Mouse (Mus musculus): ENCODE results near the gene Cald1. TPM values are rescaled to one million over a fixed set of nuclear protein-coding genes. Genes with fewer than 3 reads are reported as not detected.

Cald1 gene
- polyA plus RNA-seq, 1 experiment from 2014 or later: 368 TPM

DNA sequence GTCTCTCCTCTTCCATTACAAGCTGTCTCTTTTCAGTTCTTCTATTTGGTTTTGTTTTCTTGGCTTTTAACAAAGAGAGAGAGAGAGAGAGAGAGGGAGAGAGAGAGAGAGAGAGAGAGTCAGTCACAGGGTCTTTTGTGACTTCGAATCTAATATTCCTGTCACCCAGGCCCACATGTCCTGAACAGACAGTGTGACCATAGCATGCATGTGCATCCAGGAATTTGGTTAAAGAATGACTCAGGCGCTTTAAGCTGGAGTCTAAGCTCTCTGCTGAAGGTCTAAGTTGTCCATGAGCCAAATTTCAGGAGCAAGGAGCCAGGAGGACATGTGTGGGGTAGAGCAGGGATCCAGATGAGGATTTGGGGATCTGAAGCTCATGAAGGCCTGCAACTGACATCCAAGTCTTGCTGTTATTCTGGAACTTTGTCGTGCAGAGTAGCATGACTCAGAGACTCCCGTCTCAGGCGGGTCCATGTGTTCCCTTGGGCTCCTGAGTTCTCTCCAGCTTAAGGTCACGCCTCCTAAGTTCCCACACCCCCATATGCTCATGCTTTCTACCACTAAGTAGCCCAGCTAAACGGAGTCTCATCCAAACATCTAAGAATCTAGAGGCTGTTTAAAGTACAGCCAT lies 152.3 kb downstream of the Cald1 start:
- H3K27me3 ChIP-seq (ENCODE audit: control insufficient read depth, insufficient read depth, low read length): no peaks in the 10 kb centered on the region
- no peak overlapping the region for H3K9ac ChIP-seq (replicated peaks; ENCODE audit: low read depth, low read length)
- no peak for ATAC-seq (ENCODE audit: insufficient number of reproducible peaks, insufficient read depth, low FRiP score, low read depth)
- 62% methylated on average over 7 of the region's 7 CpGs for WGBS
- H3K36me3 ChIP-seq (ENCODE audit: control insufficient read depth, insufficient read depth, low read length): peaks cover 16% of the 10 kb centered on the region
- H3K4me3 ChIP-seq (ENCODE audit: low read depth, low read length): no peak overlapping the region
- no peak overlapping the region for H3K27ac ChIP-seq (ENCODE audit: low read length)
- no peak overlapping the region for H3K4me2 ChIP-seq (replicated peaks; ENCODE audit: low read depth, low read length)
- H3K4me1 ChIP-seq (ENCODE audit: control insufficient read depth, insufficient read depth, low read length): 0 out of 2 replicates have a peak, but pooled peaks cover 3% of the 10 kb centered on the region
- no peaks in the 10 kb centered on the region for H3K9me3 ChIP-seq (ENCODE audit: control insufficient read depth, low read depth, low read length)

DNA sequence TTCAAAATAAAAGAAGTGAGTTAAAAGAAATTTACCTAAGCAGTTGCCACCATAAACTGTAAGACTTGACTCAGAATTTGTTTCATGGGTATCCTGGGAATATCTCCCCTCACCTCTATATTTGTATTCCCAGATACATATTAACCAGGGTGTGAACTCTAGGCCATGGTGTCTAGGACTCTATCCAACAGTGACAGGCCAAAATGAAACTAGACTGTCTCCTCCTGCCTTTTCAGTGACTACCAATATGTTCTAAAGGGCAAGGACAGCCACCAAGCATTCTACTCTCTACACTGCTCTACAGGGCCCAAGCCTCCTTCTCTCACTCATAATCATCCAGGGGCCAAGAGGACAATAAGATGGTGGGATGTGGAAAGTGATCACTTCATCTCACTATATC lies 153.3 kb downstream of the Cald1 start:
- Histone ChIP-seq H3K27me3 (ENCODE audit: control insufficient read depth, insufficient read depth, low read length) (no peaks in the 10 kb centered on the region), H3K36me3 (ENCODE audit: control insufficient read depth, insufficient read depth, low read length) (peaks cover 20% of the 10 kb centered on the region), H3K4me3 (ENCODE audit: low read depth, low read length) (no peak overlapping the region), H3K4me1 (ENCODE audit: control insufficient read depth, insufficient read depth, low read length) (0 out of 2 replicates have a peak, but pooled peaks cover 3% of the 10 kb centered on the region), H3K27ac (ENCODE audit: low read length) (no peak overlapping the region), H3K9me3 (ENCODE audit: control insufficient read depth, low read depth, low read length) (no peaks in the 10 kb centered on the region), H3K4me2 (replicated peaks; ENCODE audit: low read depth, low read length) (no peak overlapping the region), H3K9ac (replicated peaks; ENCODE audit: low read depth, low read length) (no peak overlapping the region)
- no peak for ATAC-seq (ENCODE audit: insufficient number of reproducible peaks, insufficient read depth, low FRiP score, low read depth)

DNA sequence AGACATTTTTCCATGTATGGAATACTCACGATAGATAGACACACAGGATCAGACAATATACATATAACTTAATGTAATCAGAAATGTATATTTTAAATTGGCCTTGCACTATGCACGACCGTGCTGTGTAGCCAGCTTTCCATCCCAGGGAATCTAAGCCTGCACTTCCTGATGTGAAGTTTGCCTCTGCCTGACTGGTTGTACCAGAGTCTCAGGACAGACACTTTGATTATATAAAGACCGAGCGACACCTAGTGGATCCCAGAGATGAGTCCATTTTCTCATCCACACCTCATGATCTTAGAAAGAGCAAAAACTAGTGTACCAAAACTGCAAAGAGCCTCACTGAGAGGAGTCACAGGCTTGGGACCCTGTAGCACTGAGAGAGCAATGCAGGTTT lies 156.1 kb downstream of the Cald1 start:
- WGBS: 22% methylated on average over 5 of the region's 5 CpGs
- H3K4me2 ChIP-seq (replicated peaks; ENCODE audit: low read depth, low read length): no peak overlapping the region
- no peaks in the 10 kb centered on the region for H3K27me3 ChIP-seq (ENCODE audit: control insufficient read depth, insufficient read depth, low read length)
- H3K9ac ChIP-seq (replicated peaks; ENCODE audit: low read depth, low read length): no peak overlapping the region
- no peaks in the 10 kb centered on the region for H3K9me3 ChIP-seq (ENCODE audit: control insufficient read depth, low read depth, low read length)
- H3K4me1 ChIP-seq (ENCODE audit: control insufficient read depth, insufficient read depth, low read length): 0 out of 2 replicates have a peak, but pooled peaks cover 3% of the 10 kb centered on the region
- peak; percentile 75; the same call in 1 of the 2 replicates for ATAC-seq (ENCODE audit: insufficient number of reproducible peaks, insufficient read depth, low FRiP score, low read depth)
- no peak overlapping the region for H3K27ac ChIP-seq (ENCODE audit: low read length)
- peaks cover 28% of the 10 kb centered on the region for H3K36me3 ChIP-seq (ENCODE audit: control insufficient read depth, insufficient read depth, low read length)
- H3K4me3 ChIP-seq (ENCODE audit: low read depth, low read length): no peak overlapping the region

DNA sequence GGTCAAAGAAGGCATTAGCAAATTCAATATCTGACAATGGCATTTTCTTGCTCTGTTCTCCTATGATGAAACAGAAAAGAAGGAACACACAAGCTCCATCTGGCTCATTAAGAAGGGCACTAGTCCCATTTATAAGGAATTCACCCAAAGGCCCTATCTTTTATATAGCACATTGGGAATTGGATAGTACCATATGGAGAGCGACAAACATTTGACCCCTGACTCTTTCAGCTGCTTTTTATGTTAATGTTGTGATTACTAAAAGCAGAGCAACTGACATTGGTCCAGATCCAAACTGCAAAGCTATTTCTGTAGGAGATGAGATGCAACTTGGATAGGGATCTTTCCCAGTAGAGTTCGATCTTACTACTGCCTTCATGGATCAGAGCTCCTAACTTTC lies 160.0 kb downstream of the Cald1 start:
- no peak for ATAC-seq (ENCODE audit: insufficient number of reproducible peaks, insufficient read depth, low FRiP score, low read depth)
- no peak overlapping the region for H3K4me3 ChIP-seq (ENCODE audit: low read depth, low read length)
- 78% methylated on average over 2 of the region's 2 CpGs for WGBS
- H3K4me1 ChIP-seq (ENCODE audit: control insufficient read depth, insufficient read depth, low read length): no peaks in the 10 kb centered on the region
- no peak overlapping the region for H3K4me2 ChIP-seq (replicated peaks; ENCODE audit: low read depth, low read length)
- H3K27me3 ChIP-seq (ENCODE audit: control insufficient read depth, insufficient read depth, low read length): no peaks in the 10 kb centered on the region
- H3K36me3 ChIP-seq (ENCODE audit: control insufficient read depth, insufficient read depth, low read length): peaks cover 40% of the 10 kb centered on the region
- no peak overlapping the region for H3K27ac ChIP-seq (ENCODE audit: low read length)
- H3K9ac ChIP-seq (replicated peaks; ENCODE audit: low read depth, low read length): no peak overlapping the region
- no peaks in the 10 kb centered on the region for H3K9me3 ChIP-seq (ENCODE audit: control insufficient read depth, low read depth, low read length)

DNA sequence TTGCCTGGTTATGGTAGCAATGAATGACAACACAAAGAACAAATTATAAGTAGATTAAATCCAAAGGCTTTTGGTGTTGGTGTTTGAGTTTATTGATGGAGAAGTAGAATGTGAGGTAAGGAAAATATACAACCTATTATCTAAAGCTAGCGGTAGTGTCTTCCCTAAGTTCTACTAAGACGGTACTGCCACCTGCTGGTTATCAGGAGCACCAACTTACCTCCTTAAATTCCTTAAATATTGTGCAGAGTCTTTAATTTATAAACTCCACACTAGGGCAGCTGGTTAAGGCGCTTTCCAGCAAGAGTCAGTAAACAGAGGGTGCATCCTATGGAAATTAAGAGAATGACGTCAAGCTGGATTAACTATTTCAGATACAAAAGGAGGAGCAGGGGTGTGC lies 161.7 kb downstream of the Cald1 start:
- no peaks in the 10 kb centered on the region for H3K27me3 ChIP-seq (ENCODE audit: control insufficient read depth, insufficient read depth, low read length)
- no peak overlapping the region for H3K27ac ChIP-seq (ENCODE audit: low read length)
- H3K4me3 ChIP-seq (ENCODE audit: low read depth, low read length): no peak overlapping the region
- no peak overlapping the region for H3K4me2 ChIP-seq (replicated peaks; ENCODE audit: low read depth, low read length)
- H3K9ac ChIP-seq (replicated peaks; ENCODE audit: low read depth, low read length): no peak overlapping the region
- ATAC-seq (ENCODE audit: insufficient number of reproducible peaks, insufficient read depth, low FRiP score, low read depth): no peak
- H3K36me3 ChIP-seq (ENCODE audit: control insufficient read depth, insufficient read depth, low read length): peaks cover 55% of the 10 kb centered on the region
- no peaks in the 10 kb centered on the region for H3K9me3 ChIP-seq (ENCODE audit: control insufficient read depth, low read depth, low read length)
- H3K4me1 ChIP-seq (ENCODE audit: control insufficient read depth, insufficient read depth, low read length): no peaks in the 10 kb centered on the region
- 36% methylated on average over 4 of the region's 4 CpGs for WGBS

DNA sequence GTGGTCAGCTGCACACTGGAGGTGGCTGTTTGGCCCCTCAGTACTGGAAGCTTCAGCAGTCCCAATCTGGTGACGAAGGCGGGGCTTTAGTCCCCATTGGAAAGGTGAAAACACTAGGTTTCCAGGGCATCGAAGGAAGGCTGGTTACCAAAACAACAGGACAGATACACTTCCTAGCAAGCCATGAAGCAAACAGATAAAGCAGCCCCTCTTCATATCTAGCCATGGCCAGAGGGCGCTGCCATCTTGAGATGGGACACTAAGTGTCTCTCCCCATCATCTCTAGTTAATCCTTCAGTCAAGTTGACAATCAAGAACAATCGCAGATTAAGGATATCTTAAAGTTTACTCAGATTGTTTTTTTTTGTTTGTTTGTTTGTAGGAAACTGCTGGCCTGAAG lies 167.4 kb downstream of the Cald1 start:
- no peak overlapping the region for H3K27ac ChIP-seq (ENCODE audit: low read length)
- H3K4me2 ChIP-seq (replicated peaks; ENCODE audit: low read depth, low read length): no peak overlapping the region
- H3K9me3 ChIP-seq (ENCODE audit: control insufficient read depth, low read depth, low read length): no peaks in the 10 kb centered on the region
- H3K9ac ChIP-seq (replicated peaks; ENCODE audit: low read depth, low read length): no peak overlapping the region
- no peaks in the 10 kb centered on the region for H3K4me1 ChIP-seq (ENCODE audit: control insufficient read depth, insufficient read depth, low read length)
- ATAC-seq (ENCODE audit: insufficient number of reproducible peaks, insufficient read depth, low FRiP score, low read depth): no peak
- 89% methylated on average over 5 of the region's 5 CpGs for WGBS
- H3K27me3 ChIP-seq (ENCODE audit: control insufficient read depth, insufficient read depth, low read length): no peaks in the 10 kb centered on the region
- peaks cover 42% of the 10 kb centered on the region for H3K36me3 ChIP-seq (ENCODE audit: control insufficient read depth, insufficient read depth, low read length)
- H3K4me3 ChIP-seq (ENCODE audit: low read depth, low read length): no peak overlapping the region

DNA sequence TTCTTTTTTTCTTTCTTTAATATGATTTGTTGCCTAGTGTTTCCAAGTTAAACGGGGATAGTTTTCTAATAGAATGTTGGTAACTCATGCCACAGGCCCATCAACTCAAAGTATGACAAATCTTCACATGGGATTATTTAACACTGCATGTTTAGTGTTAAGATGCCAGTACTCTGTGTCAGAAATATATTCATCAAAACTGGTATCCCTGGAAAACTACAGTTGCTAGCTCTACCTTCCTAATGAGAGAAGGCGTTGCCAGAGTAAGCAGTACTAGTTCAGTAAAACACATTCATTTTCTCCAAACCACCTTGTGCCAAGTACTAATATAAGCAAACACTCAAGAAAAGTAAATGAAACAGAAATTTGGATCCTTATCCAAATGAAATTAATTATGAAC lies 171.7 kb downstream of the Cald1 start:
- Histone ChIP-seq H3K4me3 (ENCODE audit: low read depth, low read length) (no peak overlapping the region), H3K27me3 (ENCODE audit: control insufficient read depth, insufficient read depth, low read length) (no peaks in the 10 kb centered on the region), H3K27ac (ENCODE audit: low read length) (no peak overlapping the region), H3K4me2 (replicated peaks; ENCODE audit: low read depth, low read length) (no peak overlapping the region), H3K9ac (replicated peaks; ENCODE audit: low read depth, low read length) (no peak overlapping the region), H3K36me3 (ENCODE audit: control insufficient read depth, insufficient read depth, low read length) (peaks cover 19% of the 10 kb centered on the region), H3K4me1 (ENCODE audit: control insufficient read depth, insufficient read depth, low read length) (no peaks in the 10 kb centered on the region), H3K9me3 (ENCODE audit: control insufficient read depth, low read depth, low read length) (no peaks in the 10 kb centered on the region)
- no peak for ATAC-seq (ENCODE audit: insufficient number of reproducible peaks, insufficient read depth, low FRiP score, low read depth)
- 77% methylated on average over 2 of the region's 2 CpGs for WGBS

DNA sequence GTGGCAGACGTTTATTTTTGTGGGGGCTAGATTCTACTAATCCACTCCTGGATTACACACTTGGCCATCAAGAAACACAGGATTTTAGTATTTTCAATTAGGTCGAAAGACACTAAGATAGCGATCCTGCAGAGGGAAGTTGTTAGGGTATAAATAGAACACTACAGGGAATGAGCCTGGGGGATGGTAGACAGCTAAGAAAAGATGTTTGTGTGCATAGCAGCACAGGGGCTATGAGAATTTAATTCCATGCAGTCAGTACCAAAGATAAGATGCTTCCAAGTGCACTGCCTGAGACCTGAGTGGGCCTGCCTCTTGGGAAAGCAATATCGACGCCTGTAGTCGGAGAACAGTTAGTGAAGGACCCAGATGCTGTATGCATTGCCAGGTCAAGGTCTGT lies 172.2 kb downstream of the Cald1 start:
- H3K9me3 ChIP-seq (ENCODE audit: control insufficient read depth, low read depth, low read length): no peaks in the 10 kb centered on the region
- H3K27me3 ChIP-seq (ENCODE audit: control insufficient read depth, insufficient read depth, low read length): no peaks in the 10 kb centered on the region
- no peak for ATAC-seq (ENCODE audit: insufficient number of reproducible peaks, insufficient read depth, low FRiP score, low read depth)
- no peak overlapping the region for H3K4me3 ChIP-seq (ENCODE audit: low read depth, low read length)
- no peak overlapping the region for H3K4me2 ChIP-seq (replicated peaks; ENCODE audit: low read depth, low read length)
- H3K36me3 ChIP-seq (ENCODE audit: control insufficient read depth, insufficient read depth, low read length): peaks cover 17% of the 10 kb centered on the region
- no peak overlapping the region for H3K27ac ChIP-seq (ENCODE audit: low read length)
- no peaks in the 10 kb centered on the region for H3K4me1 ChIP-seq (ENCODE audit: control insufficient read depth, insufficient read depth, low read length)
- H3K9ac ChIP-seq (replicated peaks; ENCODE audit: low read depth, low read length): no peak overlapping the region
- WGBS: 76% methylated on average over 6 of the region's 6 CpGs

DNA sequence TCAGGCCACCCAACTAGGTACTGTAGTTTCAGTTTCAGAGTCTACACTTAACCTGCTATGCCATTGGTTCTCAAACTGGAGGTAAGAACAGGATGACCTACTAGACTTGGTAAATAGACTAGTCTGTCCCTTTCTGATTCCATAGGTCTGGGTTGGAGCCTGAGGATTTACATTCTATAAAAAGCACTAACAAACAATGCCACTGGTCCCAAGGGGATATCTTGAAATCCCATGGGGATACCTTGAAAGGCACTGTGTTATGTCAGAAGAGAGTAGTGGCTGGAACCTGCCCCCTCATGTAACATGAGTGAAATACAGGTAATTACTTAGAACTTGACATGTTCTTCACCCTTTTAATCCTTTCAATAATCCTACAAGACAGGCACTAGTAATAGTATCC lies 178.1 kb downstream of the Cald1 start:
- Histone ChIP-seq H3K4me3 (ENCODE audit: low read depth, low read length) (no peak overlapping the region), H3K4me1 (ENCODE audit: control insufficient read depth, insufficient read depth, low read length) (no peaks in the 10 kb centered on the region), H3K9ac (replicated peaks; ENCODE audit: low read depth, low read length) (no peak overlapping the region), H3K4me2 (replicated peaks; ENCODE audit: low read depth, low read length) (no peak overlapping the region), H3K9me3 (ENCODE audit: control insufficient read depth, low read depth, low read length) (no peaks in the 10 kb centered on the region), H3K36me3 (ENCODE audit: control insufficient read depth, insufficient read depth, low read length) (peaks cover 4% of the 10 kb centered on the region), H3K27me3 (ENCODE audit: control insufficient read depth, insufficient read depth, low read length) (no peaks in the 10 kb centered on the region), H3K27ac (ENCODE audit: low read length) (no peak overlapping the region)
- no peak for ATAC-seq (ENCODE audit: insufficient number of reproducible peaks, insufficient read depth, low FRiP score, low read depth)
